Mouse (Mus musculus): ENCODE data around the gene Stat5b. TPM values are rescaled to one million over a fixed set of nuclear protein-coding genes. Genes with fewer than 3 reads are reported as not detected.

Gene Stat5b
- polyA plus RNA-seq, 2 experiments, result 22.1 to 24.4 TPM

- WGBS, result 71% methylated on average over 9 of the region's 9 CpGs
- H3K27ac ChIP-seq (replicated peaks; ENCODE audit: low read depth, low read length), result no peak overlapping the region
- no peak for TF ChIP-seq POLR2A (IDR thresholded peaks at IDR 0.05; ENCODE audit: borderline replicate concordance, extremely low read depth, insufficient read depth, insufficient read length)
- no peak overlapping the region for H3K4me3 ChIP-seq (replicated peaks; ENCODE audit: low read length)
- H3K9me3 ChIP-seq (ENCODE audit: control insufficient read depth, low read length), result no peaks in the 10 kb centered on the region
- H3K36me3 ChIP-seq (ENCODE audit: control insufficient read depth, insufficient read depth, low read length), result peaks cover 64% of the 10 kb centered on the region
- ATAC-seq (ENCODE audit: low FRiP score, low read depth), result peak; percentile 28; the same call in 1 of the 2 replicates
- no peak overlapping the region for H3K4me2 ChIP-seq (replicated peaks; ENCODE audit: low read depth, low read length, severe bottlenecking)
- no peak overlapping the region for H3K9ac ChIP-seq (ENCODE audit: low read depth, low read length, severe bottlenecking)
- no peak for DNase-seq (ENCODE audit: low spot score)
- no peaks in the 10 kb centered on the region for H3K27me3 ChIP-seq (ENCODE audit: control insufficient read depth, insufficient read depth, low read length)
- no peaks in the 10 kb centered on the region for H3K4me1 ChIP-seq (ENCODE audit: control insufficient read depth, insufficient read depth, low read length)
Measured at GRCm38 (mm10) chr11:100894146-100894918, 43.8 kb upstream of the Stat5b start.

DNA sequence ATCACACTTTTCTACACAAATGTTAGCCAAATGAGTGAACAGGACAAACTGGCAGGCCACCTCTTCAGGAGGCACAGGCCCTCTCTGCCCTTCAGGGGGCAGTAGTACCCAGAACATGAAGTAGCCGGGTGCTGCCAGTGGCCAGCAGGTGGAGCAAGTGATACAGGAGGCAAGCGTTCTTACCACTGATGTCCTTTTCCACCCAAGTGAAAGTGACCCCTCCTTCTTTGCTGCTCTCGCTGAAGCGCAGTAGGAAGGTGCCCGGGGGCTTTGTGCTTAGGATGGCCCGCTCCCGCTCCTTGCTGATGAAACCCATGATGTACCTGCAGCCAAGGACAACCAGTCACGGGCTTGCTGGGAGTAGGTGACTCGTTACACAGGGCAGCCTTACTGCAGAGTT is 43.0 kb upstream of the Stat5b start:
- peak; percentile 85 for DNase-seq (ENCODE audit: low spot score)
- peaks cover 63% of the 10 kb centered on the region for H3K36me3 ChIP-seq (ENCODE audit: control insufficient read depth, insufficient read depth, low read length)
- H3K27me3 ChIP-seq (ENCODE audit: control insufficient read depth, insufficient read depth, low read length), result no peaks in the 10 kb centered on the region
- peak; percentile 67; the same call in 1 of the 2 replicates for ATAC-seq (ENCODE audit: low FRiP score, low read depth)
- WGBS, result 13% methylated on average over 9 of the region's 9 CpGs
- H3K9ac ChIP-seq (ENCODE audit: low read depth, low read length, severe bottlenecking), result no peak overlapping the region
- no peak for TF ChIP-seq POLR2A (IDR thresholded peaks at IDR 0.05; ENCODE audit: borderline replicate concordance, extremely low read depth, insufficient read depth, insufficient read length)
- no peak overlapping the region for H3K4me3 ChIP-seq (replicated peaks; ENCODE audit: low read length)
- H3K4me1 ChIP-seq (ENCODE audit: control insufficient read depth, insufficient read depth, low read length), result no peaks in the 10 kb centered on the region
- H3K9me3 ChIP-seq (ENCODE audit: control insufficient read depth, low read length), result no peaks in the 10 kb centered on the region
- no peak overlapping the region for H3K4me2 ChIP-seq (replicated peaks; ENCODE audit: low read depth, low read length, severe bottlenecking)
- no peak overlapping the region for H3K27ac ChIP-seq (replicated peaks; ENCODE audit: low read depth, low read length)

DNA sequence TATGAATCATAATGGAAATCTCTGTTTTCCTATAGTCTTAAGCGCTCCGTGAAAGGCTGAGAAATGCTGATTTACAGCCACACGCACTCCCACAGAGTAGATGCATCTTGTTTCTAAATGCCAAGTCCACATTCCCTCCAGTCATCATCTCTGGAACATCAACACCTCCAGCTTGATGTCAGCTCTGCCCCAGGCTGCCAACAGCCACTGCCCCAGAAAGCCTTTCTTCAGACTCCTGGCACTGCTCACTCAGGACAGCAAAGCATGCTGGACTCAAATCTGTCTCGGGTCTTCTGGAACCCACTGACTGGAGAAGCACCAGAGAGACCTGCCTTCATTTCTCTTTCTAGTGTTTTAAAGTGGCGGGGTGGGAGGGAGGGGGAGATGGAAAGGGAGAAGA is 41.9 kb upstream of the Stat5b start:
- 96% methylated on average over 5 of the region's 5 CpGs for WGBS
- no peak for ATAC-seq (ENCODE audit: low FRiP score, low read depth)
- H3K36me3 ChIP-seq (ENCODE audit: control insufficient read depth, insufficient read depth, low read length), result peaks cover 64% of the 10 kb centered on the region

GRCm38 (mm10) chr11:100891256-100892123 is 41.0 kb upstream of the Stat5b start:
- Histone ChIP-seq H3K36me3 (ENCODE audit: control insufficient read depth, insufficient read depth, low read length) (peaks cover 65% of the 10 kb centered on the region), H3K27me3 (ENCODE audit: control insufficient read depth, insufficient read depth, low read length) (no peaks in the 10 kb centered on the region), H3K4me3 (replicated peaks; ENCODE audit: low read length) (no peak overlapping the region), H3K27ac (replicated peaks; ENCODE audit: low read depth, low read length) (no peak overlapping the region), H3K9ac (ENCODE audit: low read depth, low read length, severe bottlenecking) (no peak overlapping the region), H3K4me2 (replicated peaks; ENCODE audit: low read depth, low read length, severe bottlenecking) (no peak overlapping the region), H3K9me3 (ENCODE audit: control insufficient read depth, low read length) (no peaks in the 10 kb centered on the region), H3K4me1 (ENCODE audit: control insufficient read depth, insufficient read depth, low read length) (no peaks in the 10 kb centered on the region)
- no peak for DNase-seq (ENCODE audit: low spot score)
- no peak for TF ChIP-seq POLR2A (IDR thresholded peaks at IDR 0.05; ENCODE audit: borderline replicate concordance, extremely low read depth, insufficient read depth, insufficient read length)
- ATAC-seq (ENCODE audit: low FRiP score, low read depth), result no peak
- WGBS, result 60% methylated on average over 15 of the region's 15 CpGs

More for the DNA sequence above, 41.9 kb upstream of the Stat5b start:
- no peak overlapping the region for H3K4me2 ChIP-seq (replicated peaks; ENCODE audit: low read depth, low read length, severe bottlenecking)
- H3K27ac ChIP-seq (replicated peaks; ENCODE audit: low read depth, low read length), result no peak overlapping the region
- no peaks in the 10 kb centered on the region for H3K27me3 ChIP-seq (ENCODE audit: control insufficient read depth, insufficient read depth, low read length)
- no peak overlapping the region for H3K9ac ChIP-seq (ENCODE audit: low read depth, low read length, severe bottlenecking)
- no peak for DNase-seq (ENCODE audit: low spot score)
- H3K9me3 ChIP-seq (ENCODE audit: control insufficient read depth, low read length), result no peaks in the 10 kb centered on the region
- no peak overlapping the region for H3K4me3 ChIP-seq (replicated peaks; ENCODE audit: low read length)
- no peaks in the 10 kb centered on the region for H3K4me1 ChIP-seq (ENCODE audit: control insufficient read depth, insufficient read depth, low read length)
- TF ChIP-seq POLR2A (IDR thresholded peaks at IDR 0.05; ENCODE audit: borderline replicate concordance, extremely low read depth, insufficient read depth, insufficient read length), result no peak

DNA sequence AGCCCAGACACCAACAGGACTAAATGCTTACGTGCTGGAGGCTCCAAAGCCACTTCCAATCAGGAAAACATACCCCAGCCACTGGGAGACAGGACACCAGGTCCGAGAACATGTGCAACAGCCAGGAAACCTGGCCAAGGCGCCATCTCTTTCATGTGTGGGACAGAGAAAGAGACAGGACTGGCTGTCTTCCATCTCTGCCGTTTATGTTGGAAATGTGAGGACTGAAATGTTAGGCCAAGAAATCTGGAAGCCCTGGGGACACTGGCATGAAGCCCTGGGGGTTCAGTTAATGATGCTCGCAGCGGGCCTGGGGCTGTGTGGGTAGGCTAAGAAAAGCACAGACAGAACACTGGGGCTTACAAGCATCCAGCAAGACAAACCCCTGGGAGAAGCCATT is 40.0 kb upstream of the Stat5b start:
- no peak overlapping the region for H3K4me3 ChIP-seq (replicated peaks; ENCODE audit: low read length)
- no peak for DNase-seq (ENCODE audit: low spot score)

More for the DNA sequence above, 40.0 kb upstream of the Stat5b start:
- no peaks in the 10 kb centered on the region for H3K9me3 ChIP-seq (ENCODE audit: control insufficient read depth, low read length)
- peaks cover 63% of the 10 kb centered on the region for H3K36me3 ChIP-seq (ENCODE audit: control insufficient read depth, insufficient read depth, low read length)
- no peak for TF ChIP-seq POLR2A (IDR thresholded peaks at IDR 0.05; ENCODE audit: borderline replicate concordance, extremely low read depth, insufficient read depth, insufficient read length)
- H3K9ac ChIP-seq (ENCODE audit: low read depth, low read length, severe bottlenecking), result no peak overlapping the region
- no peak overlapping the region for H3K4me2 ChIP-seq (replicated peaks; ENCODE audit: low read depth, low read length, severe bottlenecking)
- H3K27me3 ChIP-seq (ENCODE audit: control insufficient read depth, insufficient read depth, low read length), result no peaks in the 10 kb centered on the region
- WGBS, result 84% methylated on average over 6 of the region's 6 CpGs
- ATAC-seq (ENCODE audit: low FRiP score, low read depth), result no peak
- no peak overlapping the region for H3K27ac ChIP-seq (replicated peaks; ENCODE audit: low read depth, low read length)
- no peaks in the 10 kb centered on the region for H3K4me1 ChIP-seq (ENCODE audit: control insufficient read depth, insufficient read depth, low read length)
